Mouse (Mus musculus) hindbrain, embryonic 16.5 days (tissue): ENCODE results near the gene Gm9821. TPM values are rescaled to one million over a fixed set of nuclear protein-coding genes. Genes with fewer than 3 reads are reported as not detected.

ENCODE experiments used
- ATAC-seq: fragments of 200-750 bp; cut with Nextera tagmentation; 2 replicates; pipeline ENCODE4 v1.8.0; 2017; ENCODE audit warnings: moderate TSS enrichment, moderate library complexity
- H3K27ac ChIP-seq: fragments of 300-500 bp; sonication (generic); 2 replicates; pipeline ENCODE4 v1.5.1; 2014; ENCODE audit warnings: low read depth, mild to moderate bottlenecking, control low read depth, low read length, moderate library complexity
- H3K27me3 ChIP-seq: fragments of 300-500 bp; sonication (generic); replicated peaks from 2 replicates; pipeline ENCODE4 v1.6.1; 2014; ENCODE audit warnings: low read length; ENCODE audit not compliant: control insufficient read depth, insufficient read depth
- H3K36me3 ChIP-seq: fragments of 300-500 bp; sonication (generic); 2 replicates; pipeline ENCODE4 v1.6.1; 2014; ENCODE audit warnings: mild to moderate bottlenecking, low read length, moderate library complexity, mixed read lengths; ENCODE audit not compliant: control insufficient read depth, insufficient read depth
- H3K4me1 ChIP-seq: fragments of 300-500 bp; sonication (generic); 2 replicates; pipeline ENCODE4 v1.6.1; 2014; ENCODE audit warnings: low read depth, low read length; ENCODE audit not compliant: control insufficient read depth, insufficient read depth
- H3K4me2 ChIP-seq: fragments of 300-500 bp; sonication (generic); 2 replicates; pipeline ENCODE4 v1.6.1; 2014; ENCODE audit warnings: mild to moderate bottlenecking, low read length, control low read depth, moderate library complexity
- H3K4me3 ChIP-seq: fragments of 300-500 bp; sonication (generic); 2 replicates; pipeline ENCODE4 v1.5.1; 2014; ENCODE audit warnings: mild to moderate bottlenecking, low read length, control low read depth, moderate library complexity
- H3K9ac ChIP-seq: fragments of 300-500 bp; sonication (generic); 2 replicates; pipeline ENCODE4 v1.6.1; 2014; ENCODE audit warnings: low read depth, mild to moderate bottlenecking, control low read depth, low read length, moderate library complexity
- H3K9me3 ChIP-seq: fragments of 300-500 bp; sonication (generic); 2 replicates; pipeline ENCODE4 v1.6.1; 2014; ENCODE audit warnings: mild to moderate bottlenecking, low read length, moderate library complexity; ENCODE audit not compliant: control insufficient read depth
- WGBS: fragments of 180-500 bp; shearing (Covaris S2); extraction: QIAGEN DNeasy Blood & Tissue Kit; methylation state at CpG from one replicate; pipeline ENCODE4 v1.1.7; 2014; 5-methylcytosine and 5-hydroxymethylcytosine counted together
- polyA plus RNA-seq: library from polyadenylated mRNA; unstranded; fragments of >200 nt; fragmentation: Nextera tagmentation; extraction: Ambion mirVana; gene quantifications from 2 replicates; pipeline ENCODE4 v1.2.1, GENCODE M21; 2015

The Gm9821 gene
- polyA plus RNA-seq, 1 experiment from 2014 or later: 0.29 TPM

- no peaks in the 10 kb centered on the region for H3K4me1 ChIP-seq
- H3K4me3 ChIP-seq: no peak overlapping the region
- H3K27ac ChIP-seq: no peak overlapping the region
- H3K4me2 ChIP-seq: no peak overlapping the region
- ATAC-seq: no peak
- 82% methylated on average over 7 of the region's 7 CpGs for WGBS
- no peaks in the 10 kb centered on the region for H3K9me3 ChIP-seq
- no peak overlapping the region for H3K9ac ChIP-seq
- H3K27me3 ChIP-seq: no peaks in the 10 kb centered on the region
- peaks cover 39% of the 10 kb centered on the region for H3K36me3 ChIP-seq
Observed at GRCm38 (mm10) chr2:91913328-91914110, 32.0 kb upstream of the Gm9821 start.

GRCm38 (mm10) chr2:91916346-91916977 lies 29.0 kb upstream of the Gm9821 start:
- no peaks in the 10 kb centered on the region for H3K9me3 ChIP-seq
- no peak overlapping the region for H3K4me3 ChIP-seq
- no peak overlapping the region for H3K4me2 ChIP-seq
- no peak overlapping the region for H3K9ac ChIP-seq
- H3K36me3 ChIP-seq: peaks cover 30% of the 10 kb centered on the region
- no peak for ATAC-seq
- H3K27me3 ChIP-seq: peaks cover 4% of the 10 kb centered on the region; the same call in 1 of the 2 replicates
- peaks cover 2% of the 10 kb centered on the region; the same call in 1 of the 2 replicates for H3K4me1 ChIP-seq
- H3K27ac ChIP-seq: no peak overlapping the region
- 91% methylated on average over 7 of the region's 7 CpGs for WGBS

GRCm38 (mm10) chr2:91917096-91917495 lies 28.4 kb upstream of the Gm9821 start:
- no peak for ATAC-seq
- WGBS: 89% methylated on average over 7 of the region's 7 CpGs
- H3K4me2 ChIP-seq: no peak overlapping the region
- peaks cover 5% of the 10 kb centered on the region; the same call in 1 of the 2 replicates for H3K27me3 ChIP-seq
- H3K4me1 ChIP-seq: peaks cover 5% of the 10 kb centered on the region; the same call in 1 of the 2 replicates
- H3K9ac ChIP-seq: no peak overlapping the region
- H3K4me3 ChIP-seq: no peak overlapping the region
- peaks cover 30% of the 10 kb centered on the region for H3K36me3 ChIP-seq
- no peaks in the 10 kb centered on the region for H3K9me3 ChIP-seq
- H3K27ac ChIP-seq: no peak overlapping the region

GRCm38 (mm10) chr2:91920130-91920529 lies 25.4 kb upstream of the Gm9821 start:
- Histone ChIP-seq H3K4me1 (peaks cover 16% of the 10 kb centered on the region), H3K9me3 (no peaks in the 10 kb centered on the region), H3K4me3 (no peak overlapping the region), H3K9ac (no peak overlapping the region), H3K4me2 (no peak overlapping the region), H3K27me3 (peaks cover 22% of the 10 kb centered on the region), H3K27ac (no peak overlapping the region), H3K36me3 (peaks cover 14% of the 10 kb centered on the region; the same call in 1 of the 2 replicates)
- no peak for ATAC-seq
- 79% methylated on average over 4 of the region's 4 CpGs for WGBS

- Histone ChIP-seq H3K4me1 (peaks cover 16% of the 10 kb centered on the region), H3K4me2 (peak overlapping the region; percentile 77), H3K27ac (no peak overlapping the region), H3K9ac (peak overlapping the region; percentile 69), H3K9me3 (no peaks in the 10 kb centered on the region), H3K36me3 (peaks cover 12% of the 10 kb centered on the region; the same call in 1 of the 2 replicates), H3K4me3 (peak overlapping the region; percentile 62), H3K27me3 (peaks cover 22% of the 10 kb centered on the region)
- 6% methylated on average over 31 of the region's 31 CpGs for WGBS
- 0 out of 2 replicates have a peak, but pooled peaks have one; percentile 3 for ATAC-seq
Observed at GRCm38 (mm10) chr2:91921181-91921789, 24.2 kb upstream of the Gm9821 start.

GRCm38 (mm10) chr2:91921790-91922570 lies 23.5 kb upstream of the Gm9821 start:
- H3K36me3 ChIP-seq: peaks cover 10% of the 10 kb centered on the region; the same call in 1 of the 2 replicates
- peak; percentile 68 for ATAC-seq
- H3K4me3 ChIP-seq: peak overlapping the region; percentile 62
- H3K9me3 ChIP-seq: no peaks in the 10 kb centered on the region
- H3K4me1 ChIP-seq: peaks cover 16% of the 10 kb centered on the region
- peaks cover 22% of the 10 kb centered on the region for H3K27me3 ChIP-seq
- peak overlapping the region; percentile 69 for H3K9ac ChIP-seq
- H3K27ac ChIP-seq: no peak overlapping the region
- 0% methylated on average over 54 of the region's 64 CpGs for WGBS
- peak overlapping the region; percentile 77 for H3K4me2 ChIP-seq

GRCm38 (mm10) chr2:91922586-91923414 lies 22.7 kb upstream of the Gm9821 start:
- peak overlapping the region; percentile 77 for H3K4me2 ChIP-seq
- no peak overlapping the region for H3K27ac ChIP-seq
- H3K9me3 ChIP-seq: no peaks in the 10 kb centered on the region
- WGBS: 4% methylated on average over 31 of the region's 37 CpGs
- H3K36me3 ChIP-seq: peaks cover 6% of the 10 kb centered on the region; the same call in 1 of the 2 replicates
- ATAC-seq: 0 out of 2 replicates have a peak, but pooled peaks have one; percentile 10
- peak overlapping the region; percentile 69 for H3K9ac ChIP-seq
- peaks cover 16% of the 10 kb centered on the region for H3K4me1 ChIP-seq
- peak overlapping the region; percentile 62 for H3K4me3 ChIP-seq
- H3K27me3 ChIP-seq: peaks cover 22% of the 10 kb centered on the region
